ENCODE assay signal across 10 mouse cellular contexts in the genomic region with DNA sequence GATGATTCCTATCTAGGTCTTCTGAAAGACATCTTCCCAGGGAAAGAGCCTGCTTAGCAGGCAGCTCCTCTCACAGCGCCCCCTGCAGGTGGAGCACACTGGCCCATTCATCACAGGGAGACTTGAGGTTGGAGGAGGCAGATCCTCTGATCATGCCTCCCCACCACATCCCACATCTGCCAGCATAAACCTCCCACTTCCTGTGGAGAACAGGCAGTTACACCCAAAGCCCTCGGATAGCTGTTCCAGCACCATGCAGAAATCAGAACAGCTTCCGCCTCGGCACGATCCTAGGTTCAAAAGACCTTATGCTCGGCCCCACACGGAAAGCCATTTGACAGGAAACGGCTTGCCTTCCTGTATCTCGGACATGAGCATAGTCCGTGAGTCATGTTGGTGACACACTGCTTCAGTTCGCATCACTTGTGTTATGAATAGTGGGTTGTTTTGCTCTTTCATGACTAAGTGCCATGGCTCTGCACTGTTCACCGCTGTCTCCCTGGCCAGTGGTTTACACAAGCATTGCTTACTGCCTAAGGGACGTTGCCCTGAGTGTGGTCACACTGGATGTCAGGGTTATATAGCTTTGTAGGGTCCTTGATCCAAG.
DNase-seq lines count a peak whose midpoint lies in the region; ATAC-seq and TF ChIP-seq lines count a peak whose summit lies in the region.
"Had no signal": no experiment of that assay in that cellular context is flagged by ENCODE, and none has a peak within 500 bp of the region (broad histone marks: within the 10 kb centered on the region; RNA-seq: fewer than 3 reads in every experiment).

No protein-coding gene starts in this region.

- ATAC-seq in heart, embryonic 12.5 days (ENCODE audit: insufficient number of reproducible peaks, low FRiP score): peak; percentile 56; the same call in 1 of the 2 replicates
- ATAC-seq in lung, embryonic 14.5 days (ENCODE audit: insufficient read depth): no peak

- no peak overlapping the region for H3K4me2 ChIP-seq in heart, embryonic 12.5 days
- H3K4me2 ChIP-seq in lung, embryonic 14.5 days: no peak overlapping the region
- H3K4me2 ChIP-seq: midbrain, embryonic 12.5 days had no signal

- no peak overlapping the region for H3K9ac ChIP-seq in heart, embryonic 12.5 days
- H3K9ac ChIP-seq in lung, embryonic 14.5 days: no peak overlapping the region
- H3K9ac ChIP-seq: midbrain, embryonic 12.5 days had no signal

- H3K4me3 ChIP-seq in heart, embryonic 12.5 days: no peak overlapping the region
- H3K4me3 ChIP-seq in lung, embryonic 14.5 days (ENCODE audit: low read depth, low read length): no peak overlapping the region
- H3K4me3 ChIP-seq: midbrain, embryonic 12.5 days had no signal

- WGBS in heart, embryonic 12.5 days: 68% methylated on average over 13 of the region's 13 CpGs
- 70% methylated on average over 13 of the region's 13 CpGs for WGBS in lung, embryonic 14.5 days

- TF ChIP-seq CTCF in lung, embryonic 14.5 days (IDR thresholded peaks at IDR 0.05; ENCODE audit: low read depth): peak; percentile 61

- H3K27me3 ChIP-seq in heart, embryonic 12.5 days (replicated peaks): no peaks in the 10 kb centered on the region
- no peaks in the 10 kb centered on the region for H3K27me3 ChIP-seq in lung, embryonic 14.5 days (ENCODE audit: insufficient read depth, low read length)

- H3K9me3 ChIP-seq in heart, embryonic 12.5 days (replicated peaks): no peaks in the 10 kb centered on the region
- H3K9me3 ChIP-seq in lung, embryonic 14.5 days (ENCODE audit: low read depth, low read length): no peaks in the 10 kb centered on the region
- H3K9me3 ChIP-seq: midbrain, embryonic 12.5 days had no signal

- H3K27ac ChIP-seq in heart, embryonic 12.5 days (ENCODE audit: poor library complexity, severe bottlenecking): no peak overlapping the region
- H3K27ac ChIP-seq in lung, embryonic 14.5 days (ENCODE audit: low read depth): no peak overlapping the region; the same call in 1 of the 2 replicates
- H3K27ac ChIP-seq: midbrain, embryonic 12.5 days had no signal

- H3K36me3 ChIP-seq in heart, embryonic 12.5 days: peaks cover 18% of the 10 kb centered on the region; the same call in 1 of the 2 replicates
- peaks cover 28% of the 10 kb centered on the region; the same call in 1 of the 2 replicates for H3K36me3 ChIP-seq in lung, embryonic 14.5 days (ENCODE audit: insufficient read depth)

- no peak for DNase-seq in heart, adult 9 months (ENCODE audit: low spot score in 2 of 2)
- DNase-seq in 3T3-L1 (ENCODE audit: low read depth, low spot score): peak; percentile 46
- DNase-seq in adrenal gland, postnatal 10 days: peak; percentile 28
- DNase-seq in lung, embryonic 14.5 days: peak; percentile 38
- DNase-seq in cerebellum, adult 8-10 months: no peak
- no peak for DNase-seq in right cerebral cortex, adult 18-20 months
- DNase-seq in cerebellum, adult 18-20 months: no peak
- DNase-seq: right cerebral cortex, postnatal 14 days had no signal

- peaks cover 18% of the 10 kb centered on the region for H3K4me1 ChIP-seq in heart, embryonic 12.5 days (replicated peaks)
- no peaks in the 10 kb centered on the region; the same call in 1 of the 2 replicates for H3K4me1 ChIP-seq in lung, embryonic 14.5 days (ENCODE audit: insufficient read depth)
- H3K4me1 ChIP-seq: midbrain, embryonic 12.5 days had no signal

Comparison
In these comparisons a context has a peak if more than half of its experiments do, and no peak if none do; other contexts are left out.
1. DNase-seq: peak in 3T3-L1 (single experiment), adrenal gland, postnatal 10 days (single experiment) and lung, embryonic 14.5 days (single experiment); none in heart, adult 9 months (0 of 2), cerebellum, adult 8-10 months (single experiment), right cerebral cortex, adult 18-20 months (single experiment) and cerebellum, adult 18-20 months (0 of 2).